Mouse (Mus musculus) mouse trophoblast stem cell (cell line): ENCODE results near the gene Rab22a.

Experiments
- in situ Hi-C, 2 experiments: fragments of 300-500 bp; cut with MseI, MboI; formaldehyde crosslinking; loops; 2 replicates in 1 of 2; 3 replicates in 1 of 2; pipeline ENCODE4 v1.15.1; 2025

Gene Rab22a

DNA sequence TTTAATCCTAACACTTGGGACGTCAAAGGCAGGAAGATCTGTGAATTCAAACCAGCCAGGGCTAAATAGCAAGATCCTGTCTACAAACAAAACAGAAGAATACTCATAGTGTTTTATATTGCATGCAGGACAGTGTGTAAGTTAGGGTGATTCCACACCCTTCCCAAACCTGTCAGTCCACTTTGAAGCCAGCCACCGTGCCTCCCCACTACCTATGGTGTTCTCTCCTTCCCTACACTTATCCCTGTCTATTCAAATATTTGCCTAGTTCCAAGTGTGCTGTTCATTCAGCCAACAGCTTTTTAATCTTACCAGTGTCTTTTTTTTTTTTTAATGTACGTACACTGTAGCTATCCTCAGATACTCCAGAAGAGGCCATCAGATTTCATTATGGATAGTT is 7.3 kb downstream of the Rab22a start:
- in situ Hi-C loops = no loop called here

DNA sequence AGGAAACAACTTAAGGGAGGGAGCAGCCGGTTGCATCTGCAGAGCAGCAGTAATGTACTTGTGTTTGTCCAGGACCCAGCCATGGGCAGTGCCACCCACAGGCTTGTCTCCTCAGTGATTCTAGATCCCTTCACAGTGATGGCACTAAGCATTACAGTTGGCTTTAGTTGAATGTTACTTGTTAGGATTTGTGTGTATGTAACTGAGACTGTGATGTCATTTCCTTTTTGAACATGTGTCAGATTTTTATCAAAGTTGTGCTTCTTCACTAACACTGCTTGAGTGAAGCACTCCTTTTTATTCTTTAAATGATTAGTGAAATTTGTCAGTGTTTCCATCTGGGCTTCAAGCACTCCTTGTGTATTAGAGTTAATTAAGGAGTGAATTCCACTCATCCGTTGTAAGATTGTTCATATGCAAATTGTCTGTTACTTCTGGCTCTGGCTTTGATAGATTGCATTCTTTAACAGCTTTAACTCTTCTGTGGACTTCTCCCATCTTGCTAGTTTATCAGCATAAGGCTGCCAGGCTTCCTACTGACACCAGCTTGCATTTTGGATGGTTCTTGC is 12.9 kb downstream of the Rab22a start:
- in situ Hi-C loops = no loop called here

DNA sequence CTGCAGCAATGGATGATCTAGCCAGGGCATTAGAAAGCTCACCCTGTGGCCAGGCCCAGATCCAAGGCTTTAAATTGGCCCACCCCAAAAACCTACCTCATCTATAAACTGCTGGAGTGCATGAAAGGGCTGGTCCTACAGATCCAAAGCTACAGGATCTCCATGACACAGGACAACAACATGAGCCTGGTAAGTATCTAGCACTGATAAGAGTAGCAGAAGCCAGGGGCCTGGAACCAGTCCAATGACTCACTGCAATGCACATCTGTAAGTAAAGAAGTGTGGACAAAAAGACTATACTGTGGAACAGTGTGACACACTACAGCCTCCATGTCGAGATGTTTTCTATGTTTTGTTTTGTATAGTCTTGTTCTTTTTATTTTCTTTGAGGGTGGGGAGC is 13.9 kb downstream of the Rab22a start:
- in situ Hi-C loops = no loop called here

DNA sequence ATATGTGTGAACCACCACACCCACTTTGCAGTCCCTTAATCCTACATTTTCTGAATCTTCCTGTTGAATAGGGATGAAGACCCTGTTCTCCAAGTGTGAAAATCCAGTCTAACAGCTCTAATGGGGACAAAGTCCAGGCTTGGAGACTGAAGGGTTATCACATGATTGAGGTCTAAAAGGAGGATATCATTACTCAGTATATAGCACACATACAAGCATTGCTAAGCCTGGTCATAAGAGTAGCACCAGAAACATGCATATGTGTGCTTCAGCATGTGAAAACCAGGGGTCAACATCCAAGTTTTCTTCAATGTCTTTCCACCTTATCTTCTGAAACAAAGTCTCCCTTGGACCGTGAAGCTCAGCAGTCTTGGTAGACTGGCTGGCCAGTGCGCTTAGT is 19.0 kb downstream of the Rab22a start:
- in situ Hi-C loops = no loop called here

DNA sequence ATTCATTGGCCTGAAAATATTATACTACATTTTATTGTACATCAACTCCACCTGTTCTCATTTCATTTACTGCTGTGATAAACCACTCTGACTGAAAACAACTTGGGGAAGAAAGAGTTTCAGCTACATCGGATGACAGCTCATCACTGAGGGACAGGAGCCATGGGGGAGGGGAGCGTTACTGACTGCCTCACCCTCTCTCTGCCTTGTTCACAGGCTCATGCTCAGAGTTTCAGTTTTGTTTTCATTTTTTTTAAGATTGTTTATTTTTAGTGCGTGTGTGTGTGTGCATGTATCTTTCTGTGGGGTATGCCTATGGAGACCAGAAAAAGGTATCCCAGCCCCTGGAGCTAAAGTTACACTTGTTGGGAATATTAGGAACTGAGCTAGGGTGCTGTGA is 19.7 kb downstream of the Rab22a start:
- in situ Hi-C loops = no loop called here

DNA sequence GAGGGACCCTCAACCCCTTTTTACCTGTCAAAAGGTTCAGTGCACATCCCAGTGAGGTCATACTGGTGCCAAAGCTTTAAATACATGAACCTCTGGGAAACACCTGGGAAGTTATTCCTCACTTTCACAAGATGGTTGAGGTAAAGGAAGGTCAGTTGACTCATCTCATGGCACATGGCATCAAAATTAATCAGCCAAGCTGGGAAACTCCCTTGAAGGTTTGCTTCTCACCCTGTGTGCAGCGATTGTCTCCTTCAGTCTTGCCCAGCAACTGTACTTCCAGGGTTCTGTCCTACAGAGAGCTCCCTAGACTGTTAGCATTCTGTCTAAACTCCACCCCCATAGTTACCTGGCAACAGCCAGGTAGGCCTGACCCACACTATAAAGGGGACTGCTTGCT is 20.6 kb downstream of the Rab22a start:
- in situ Hi-C loops = no loop called here

DNA sequence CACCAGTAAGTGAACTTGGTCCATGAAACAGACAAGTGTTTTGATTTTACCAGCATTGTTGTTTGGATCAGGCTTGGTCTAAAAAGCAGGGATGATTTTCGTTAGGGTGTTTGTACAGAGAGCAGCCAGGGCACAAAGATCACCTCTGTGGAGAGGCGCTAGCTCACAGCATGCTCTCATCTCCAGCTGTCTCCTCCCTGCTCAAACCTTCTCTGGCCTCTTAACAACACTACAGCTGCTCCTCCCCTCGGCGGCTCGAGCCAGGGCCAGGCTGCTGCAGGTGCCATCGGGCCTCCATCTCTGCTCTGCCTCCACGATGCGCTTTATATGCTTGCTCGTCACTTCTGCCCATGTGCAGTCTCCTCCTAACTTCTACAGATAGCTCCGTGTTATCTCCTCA is 23.2 kb downstream of the Rab22a start:
- in situ Hi-C loops = no loop called here

DNA sequence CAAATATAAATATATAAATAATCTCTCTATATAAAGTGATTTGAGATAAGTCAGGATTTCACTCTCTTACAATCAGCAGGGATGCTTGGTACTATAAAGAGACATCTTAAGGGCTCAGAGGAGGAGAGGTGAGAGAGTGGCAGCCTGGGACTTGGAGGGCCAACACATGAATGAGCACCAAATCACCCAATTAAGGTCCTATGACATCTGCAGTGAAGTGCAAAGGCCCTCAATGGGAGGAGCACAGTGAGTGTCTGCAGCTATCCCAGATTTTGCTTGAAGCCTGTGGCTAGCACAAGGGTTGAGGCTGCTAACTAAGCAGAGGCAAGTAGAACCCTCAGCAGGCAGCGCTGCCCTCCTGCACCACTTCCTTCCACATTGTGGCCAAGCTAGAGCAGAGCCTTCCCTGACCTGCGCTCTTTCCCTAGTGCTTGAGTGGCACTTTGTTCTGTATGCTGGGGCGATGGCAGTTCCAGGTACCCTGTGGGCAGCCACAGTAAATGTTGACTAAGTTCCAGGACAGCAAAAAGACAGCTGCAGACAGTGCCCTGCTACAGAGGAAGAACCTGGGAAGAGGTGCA is 26.3 kb downstream of the Rab22a start:
- in situ Hi-C loops = no loop called here

DNA sequence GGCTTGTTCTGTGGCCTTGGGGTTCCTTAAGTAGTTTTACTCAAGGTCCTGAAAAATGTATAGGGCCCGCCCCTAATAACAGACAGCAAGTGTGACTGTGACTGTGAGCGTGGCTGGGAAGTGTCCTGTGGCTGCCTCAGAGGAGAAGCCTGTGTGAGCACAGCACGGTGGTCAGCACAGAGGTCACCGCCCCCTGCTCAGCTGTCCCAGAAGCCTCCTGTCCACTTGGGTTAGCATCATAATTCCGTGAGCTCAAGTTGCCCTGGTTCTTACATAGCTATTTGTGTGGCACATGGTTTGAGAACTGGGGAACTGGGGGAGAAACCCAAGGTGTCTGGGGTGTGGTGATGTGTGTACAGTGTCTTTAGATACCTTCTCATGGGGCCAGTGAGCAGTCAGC is 27.8 kb downstream of the Rab22a start:
- in situ Hi-C loops = no loop called here

DNA sequence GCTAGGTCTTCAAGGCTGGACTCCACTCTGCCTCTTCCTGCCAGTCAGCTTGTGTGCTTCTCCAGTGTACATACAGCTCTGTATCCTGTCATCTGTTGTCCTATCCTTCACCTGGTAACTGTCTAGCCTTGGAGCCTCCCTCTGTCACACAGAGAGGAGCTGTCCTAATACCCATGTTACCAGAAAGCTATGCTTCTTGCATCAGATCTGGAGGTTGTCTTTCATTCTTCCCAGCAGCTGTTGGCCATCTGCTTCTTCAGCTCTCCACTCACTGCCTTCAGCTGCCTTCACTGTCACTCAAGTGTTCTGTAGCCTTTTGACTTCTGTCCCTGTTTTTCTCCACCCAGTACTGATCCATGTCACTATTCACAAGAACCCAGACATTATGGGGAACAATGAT is 30.3 kb downstream of the Rab22a start:
- in situ Hi-C loops = no loop called here

DNA sequence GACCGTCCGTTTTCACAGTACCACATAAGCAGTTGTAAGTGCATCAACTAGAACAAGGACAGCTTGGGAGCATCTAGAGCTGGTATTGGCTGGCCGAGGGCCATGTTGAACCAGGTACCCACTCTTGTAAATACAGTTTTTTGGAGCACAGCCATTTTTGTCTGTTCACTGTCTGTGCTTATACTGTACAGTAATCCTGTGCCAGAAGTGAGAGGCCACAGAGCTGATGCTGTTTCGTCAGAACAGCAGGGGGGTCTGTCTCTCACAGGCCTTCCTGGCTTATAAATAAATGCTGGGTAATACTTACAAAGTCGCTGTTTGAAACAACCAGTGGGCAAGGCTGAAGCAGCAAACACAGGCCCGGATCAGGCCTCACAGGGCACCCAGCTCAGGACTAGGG is 32.2 kb downstream of the Rab22a start:
- in situ Hi-C loops = no loop called here

DNA sequence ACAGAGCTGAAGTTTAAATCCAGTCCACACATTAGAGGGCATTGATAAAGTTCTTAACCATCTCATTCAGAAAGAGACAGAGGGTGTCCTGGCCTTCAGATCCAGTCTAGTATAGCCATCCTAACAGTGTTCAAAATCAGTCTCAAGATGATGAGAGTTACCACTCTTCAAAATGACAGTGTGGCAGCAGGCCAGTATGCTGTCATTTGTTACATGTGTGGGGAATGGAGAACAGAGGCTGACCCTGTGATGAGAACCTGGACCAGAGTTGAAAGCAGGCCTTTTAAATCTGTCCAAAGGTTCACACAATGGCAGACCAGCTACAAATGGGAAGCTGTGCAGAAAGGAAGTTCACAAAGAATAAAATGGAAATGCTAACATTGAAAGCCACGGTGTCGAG is 33.1 kb downstream of the Rab22a start:
- in situ Hi-C loops = no loop called here

DNA sequence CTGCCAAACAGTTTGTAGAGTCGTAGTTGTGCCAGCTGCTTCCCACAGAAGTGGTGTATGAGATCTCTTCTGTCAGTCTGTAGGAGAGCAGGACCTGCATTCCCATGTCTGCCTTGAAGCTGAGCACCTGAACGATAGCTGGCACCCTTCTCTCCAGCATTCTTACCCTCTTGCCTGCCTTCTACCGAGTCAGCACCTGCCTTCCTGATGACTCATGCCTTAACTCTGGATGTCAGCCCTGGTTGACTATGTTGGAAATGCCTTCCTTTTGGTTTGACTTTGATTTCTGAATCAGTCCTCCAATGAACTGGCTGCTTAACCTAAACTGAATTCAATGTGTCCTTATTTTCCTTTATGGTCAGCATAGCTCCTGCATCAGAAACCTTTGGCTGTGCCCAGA is 39.3 kb downstream of the Rab22a start:
- in situ Hi-C loops = no loop called here

DNA sequence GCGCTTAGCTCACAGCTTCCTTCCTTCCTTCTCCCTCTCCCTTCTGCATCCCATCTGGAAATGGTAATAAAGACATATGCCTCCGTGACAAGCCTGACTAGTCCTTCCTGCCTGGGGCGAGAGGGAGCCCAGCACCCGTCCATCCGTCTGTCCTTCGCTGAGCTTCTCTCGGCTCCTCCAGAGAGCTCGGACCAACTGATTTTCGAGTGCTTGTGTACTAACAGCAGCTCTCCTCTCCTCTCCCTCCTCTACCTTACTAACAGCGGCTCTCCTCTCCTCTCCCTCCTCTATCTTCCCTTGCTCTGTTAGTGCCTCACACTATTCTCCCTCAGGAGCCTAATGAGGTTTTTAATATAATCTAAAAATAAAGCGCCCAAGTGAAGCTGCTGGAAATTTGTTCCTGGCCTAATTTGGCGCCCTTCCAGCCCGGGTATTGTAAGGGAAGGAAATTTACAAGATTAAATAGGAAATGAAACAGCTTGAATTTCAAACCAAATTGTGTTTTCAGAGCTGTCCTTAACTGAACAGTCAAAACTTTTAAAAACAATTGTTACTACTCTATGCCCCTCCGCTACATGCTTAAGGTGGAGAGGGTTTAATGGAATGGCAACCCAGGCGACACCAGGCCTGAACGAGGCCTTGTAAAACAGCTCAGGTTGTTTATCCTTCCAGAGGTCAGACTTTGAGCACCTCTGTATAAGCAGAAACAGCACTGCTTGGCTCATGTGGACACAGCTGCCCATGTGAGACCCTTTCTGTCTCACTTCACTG is 42.7 kb downstream of the Rab22a start:
- in situ Hi-C loops = no loop called here

DNA sequence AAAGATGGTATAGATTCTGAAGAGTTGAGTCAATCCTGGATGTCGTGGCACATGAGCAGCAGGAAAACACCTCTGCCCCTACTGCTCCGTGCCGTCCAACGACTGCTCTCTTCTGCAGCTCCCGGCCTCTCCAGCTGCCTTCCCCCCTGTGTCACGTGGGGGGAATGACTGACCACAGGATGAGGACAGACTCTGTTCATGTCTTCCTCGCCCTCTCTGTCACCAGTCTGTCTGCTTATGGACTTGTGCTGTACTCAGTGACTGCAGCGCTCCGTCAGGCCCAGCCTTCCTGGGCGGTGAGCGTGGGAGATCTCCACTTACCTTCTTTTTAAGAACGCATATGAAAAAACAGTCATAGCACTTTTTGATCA is 43.3 kb downstream of the Rab22a start:
- in situ Hi-C loops = no loop called here

DNA sequence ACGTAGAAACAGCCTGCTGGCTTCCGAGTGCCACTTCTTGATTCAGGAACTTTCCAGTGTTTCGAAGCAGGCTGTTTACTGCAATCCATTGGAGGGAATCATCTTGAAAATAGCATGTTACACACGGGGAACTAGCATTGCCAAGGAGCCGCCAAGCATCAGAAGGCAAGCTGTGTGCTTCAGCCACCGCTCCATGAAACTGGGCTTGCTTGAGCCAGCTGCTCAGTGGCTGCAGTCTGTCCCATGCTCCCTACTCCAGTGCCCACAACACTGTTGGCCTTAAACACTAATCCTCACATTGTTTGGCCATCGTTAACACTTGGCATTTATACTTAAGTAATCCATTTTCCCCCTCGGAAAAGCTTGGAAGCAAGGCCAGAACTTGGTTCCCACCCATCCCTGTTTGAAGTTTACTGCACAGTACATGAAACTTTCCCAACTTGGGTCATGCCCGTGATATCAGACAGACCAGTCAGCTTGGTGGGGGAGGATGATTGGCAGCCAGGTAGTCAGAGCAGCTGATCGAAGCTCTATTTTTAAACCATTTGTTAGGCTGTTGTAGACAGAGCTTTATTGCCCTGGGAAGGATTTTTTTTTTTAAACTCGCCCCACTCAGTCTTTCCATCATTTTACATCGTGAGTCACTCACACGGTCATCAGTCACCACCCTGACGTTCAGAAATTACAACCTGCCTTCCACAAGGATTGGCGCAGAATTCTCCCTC is 46.4 kb downstream of the Rab22a start:
- in situ Hi-C loops = loop anchor here (5.0 kb wide), 1 partner anchor 89 kb away; no protein-coding TSS in a partner anchor

DNA sequence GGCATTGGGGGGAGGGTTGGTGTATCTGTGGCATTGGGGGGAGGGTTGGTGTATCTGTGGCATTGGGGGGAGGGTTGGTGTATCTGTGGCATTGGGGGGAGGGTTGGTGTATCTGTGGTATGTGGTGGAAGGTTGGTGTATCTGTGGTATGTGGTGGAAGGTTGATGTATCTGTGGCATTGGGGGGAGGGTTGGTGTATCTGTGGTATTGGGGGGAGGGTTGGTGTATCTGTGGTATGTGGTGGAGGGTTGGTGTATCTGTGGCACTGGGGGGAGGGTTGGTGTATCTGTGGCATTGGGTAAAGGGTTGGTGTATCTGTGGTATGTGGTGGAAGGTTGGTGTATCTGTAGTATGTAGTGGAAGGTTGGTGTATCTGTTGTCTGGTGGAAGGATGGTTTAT is 48.1 kb downstream of the Rab22a start:
- in situ Hi-C loops = loop anchor here (5.0 kb wide), 1 partner anchor 90 kb away; no protein-coding TSS in a partner anchor

DNA sequence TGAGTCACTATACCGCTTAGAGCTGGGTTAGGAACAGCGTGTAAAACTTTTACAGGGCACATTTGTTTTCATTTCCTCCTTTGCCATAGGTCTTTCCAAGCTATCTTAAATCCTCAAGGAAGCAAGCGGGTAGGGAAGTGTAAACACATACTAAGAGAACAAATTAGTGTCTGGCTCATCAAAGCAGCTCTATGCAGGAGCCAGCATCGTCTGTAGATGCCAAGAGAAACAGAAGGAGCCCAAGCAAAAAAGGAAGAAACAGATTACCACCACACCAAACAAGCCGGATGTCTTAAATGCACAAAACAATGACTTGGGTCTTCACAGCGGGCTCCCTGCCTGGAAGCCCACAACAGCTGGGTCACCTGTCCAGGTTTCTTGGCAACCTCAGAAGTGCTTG is 50.6 kb downstream of the Rab22a start:
- in situ Hi-C loops = no loop called here

DNA sequence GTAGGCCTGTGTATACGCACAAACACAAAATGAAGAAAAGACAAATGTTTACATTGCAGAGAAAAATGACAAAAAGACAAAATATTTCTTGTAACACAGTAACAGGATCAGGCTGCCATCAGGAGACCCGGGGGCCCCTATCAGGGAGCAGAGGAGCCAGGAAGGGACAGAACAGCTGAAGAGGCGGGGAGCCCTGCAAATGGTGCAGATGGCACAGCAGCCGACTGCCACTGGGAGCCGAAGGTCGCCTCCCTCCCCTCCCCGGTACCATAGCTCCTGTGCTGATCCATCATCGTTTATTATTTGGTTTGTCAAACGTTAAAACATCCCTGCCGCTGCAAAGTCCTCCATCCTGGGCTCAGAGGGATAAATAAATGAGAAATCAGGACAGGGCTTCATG is 53.1 kb downstream of the Rab22a start:
- in situ Hi-C loops = no loop called here

DNA sequence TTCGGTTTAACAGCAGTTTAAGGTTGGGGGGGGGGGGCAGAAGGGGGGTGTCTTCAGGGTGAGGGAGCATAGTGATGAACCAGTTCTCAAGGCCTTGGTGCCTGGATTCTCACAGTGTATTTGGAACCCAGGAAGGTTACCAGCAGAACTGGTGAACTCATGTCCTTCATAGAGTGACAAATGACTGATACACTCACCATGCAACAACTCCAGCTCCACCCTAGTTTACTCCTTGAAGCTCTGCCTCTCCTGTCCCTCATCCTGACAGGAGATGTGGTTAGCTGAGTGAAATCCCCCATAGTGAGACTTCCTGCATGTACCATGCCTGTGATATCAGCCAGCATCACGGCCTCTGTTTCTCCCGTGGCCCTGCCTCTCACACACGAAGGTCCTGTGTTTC is 53.7 kb downstream of the Rab22a start:
- in situ Hi-C loops = no loop called here

DNA sequence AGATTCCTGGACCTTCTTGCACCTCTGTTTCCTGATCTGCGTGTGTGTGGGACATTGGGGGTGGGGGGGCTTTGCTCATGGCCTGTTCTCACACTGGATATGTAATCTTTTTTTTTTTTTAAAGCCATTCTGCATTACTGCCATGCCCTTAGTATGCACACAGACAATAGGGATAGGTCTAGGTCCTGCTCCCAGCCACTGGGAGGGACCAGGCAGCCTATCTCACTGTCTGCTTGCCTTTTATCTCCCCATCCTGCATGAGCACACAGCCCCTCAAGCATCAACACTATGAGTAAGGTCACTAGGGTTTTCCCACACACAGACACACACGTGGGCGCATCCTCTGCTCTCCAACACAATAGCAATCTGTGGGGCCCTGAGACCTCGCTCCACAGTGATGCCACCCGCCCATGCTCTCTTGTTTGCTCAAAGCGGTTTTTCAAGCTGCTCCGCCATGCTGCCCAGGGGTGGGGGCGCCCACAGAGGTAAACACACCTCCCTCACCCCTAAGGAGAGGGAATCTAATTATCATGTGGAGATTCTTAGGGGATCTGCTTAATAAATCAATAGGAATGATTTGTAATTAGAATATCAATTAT is 55.2 kb downstream of the Rab22a start:
- in situ Hi-C loops = no loop called here

DNA sequence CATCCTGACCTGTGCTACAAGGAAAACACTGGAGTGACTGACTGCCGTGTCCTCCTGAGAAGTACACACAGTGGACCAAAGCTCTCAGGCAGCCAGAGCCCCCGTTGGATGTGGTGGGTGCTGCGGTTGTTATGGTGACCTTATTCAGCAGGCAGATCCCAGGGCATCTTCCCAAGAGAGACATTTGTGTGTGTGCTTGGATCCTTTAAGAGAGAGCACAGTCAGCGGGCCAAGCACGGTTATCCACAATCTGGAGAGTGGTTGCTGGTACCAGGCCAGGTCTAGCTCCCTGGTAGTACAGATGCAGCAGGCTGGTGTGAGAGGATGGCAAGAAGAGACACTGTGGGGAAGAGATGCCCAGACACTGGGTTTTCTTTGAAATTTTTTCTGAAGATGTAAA is 57.4 kb downstream of the Rab22a start:
- in situ Hi-C loops = no loop called here
